Mouse (Mus musculus): ENCODE results near the gene Crls1.

DNA sequence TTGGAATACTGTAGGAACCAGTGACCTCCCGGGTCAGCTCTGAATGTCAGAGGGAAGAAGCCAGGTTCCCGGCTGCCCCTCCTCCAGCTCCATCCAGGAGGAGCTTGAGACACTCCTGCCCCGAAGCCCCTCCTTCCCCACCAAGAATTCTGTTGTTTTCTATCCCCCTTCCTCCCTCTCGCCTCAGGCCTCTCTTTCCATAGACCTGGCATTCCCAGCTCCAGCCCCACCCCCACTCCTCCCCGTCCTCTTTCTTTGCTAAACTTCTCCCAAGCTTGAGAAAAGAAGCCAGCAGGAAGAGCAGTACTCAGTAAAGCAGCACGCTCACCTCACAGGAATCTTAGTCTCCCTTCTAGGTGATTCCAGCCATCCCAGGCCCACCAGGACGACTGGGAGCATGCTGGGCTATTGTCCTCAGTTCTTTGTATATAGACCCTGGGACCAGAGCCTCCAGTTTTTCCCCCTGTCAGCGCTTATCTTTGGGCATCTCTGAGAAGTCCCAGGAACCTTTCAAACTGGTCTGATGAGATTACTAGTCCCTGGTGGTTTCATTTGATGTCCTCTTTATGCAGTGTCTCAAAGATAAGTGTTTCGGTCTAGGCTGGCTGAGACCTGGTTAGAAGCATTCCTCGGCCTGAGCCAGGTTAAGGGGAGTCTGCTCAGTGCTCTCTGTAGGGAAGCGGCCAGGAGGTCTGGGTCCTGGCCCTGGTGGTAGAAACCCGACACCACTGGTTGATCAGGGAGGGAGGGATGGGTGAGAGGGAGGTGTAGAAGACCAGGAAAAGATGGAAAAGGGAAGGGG, 34.6 kb downstream of the Crls1 start, which contains the start of gene Lrrn4:
- TF ChIP-seq CTCF (IDR thresholded peaks at IDR 0.05) (no peak), EP300 (IDR thresholded peaks at IDR 0.05) (no peak)
